Mouse (Mus musculus) left cerebral cortex, adult 18-20 months (tissue): ENCODE results near the gene Ankrd1. TPM values are rescaled to one million over a fixed set of nuclear protein-coding genes. Genes with fewer than 3 reads are reported as not detected.

ENCODE experiments used
- DNase-seq, 2 experiments: peaks; one replicate each; pipeline ENCODE4 v3.0.0; 2021 to 2022; ENCODE audit warnings: low spot score in 2 of 2, mixed read lengths in 1 of 2
- long read RNA-seq, 2 experiments: library from polyadenylated mRNA; stranded (forward); transcript quantifications; one replicate each; pipeline ENCODE4 v2.0.0; 2021
- total RNA-seq, 2 experiments: library from RNA; stranded (reverse); gene quantifications; 2 replicates each; pipeline ENCODE4 v1.2.3; 2021

The Ankrd1 gene
- not detected for total RNA-seq
- long read RNA-seq, experiment 1: 0 reads
- long read RNA-seq, experiment 2: 0 reads

- DNase-seq: no peak
These were observed at the start of gene Ankrd1 for GRCm38 (mm10) chr19:36119783-36120471. Gene Ankrd1, minus strand, starts transcription at chr19:36120099.

- no peak for DNase-seq
These were observed 49.2 kb upstream of the Ankrd1 start for GRCm38 (mm10) chr19:36169101-36169500.

GRCm38 (mm10) chr19:36168121-36168520 lies 48.2 kb upstream of the Ankrd1 start:
- no peak for DNase-seq

- no peak for DNase-seq
These were observed 47.5 kb upstream of the Ankrd1 start for GRCm38 (mm10) chr19:36167291-36167896.

- DNase-seq: no peak
These were observed 46.7 kb upstream of the Ankrd1 start for GRCm38 (mm10) chr19:36166401-36167160.

- DNase-seq: no peak
These were observed 45.5 kb upstream of the Ankrd1 start for GRCm38 (mm10) chr19:36165351-36165750.

GRCm38 (mm10) chr19:36150241-36151007 lies 30.5 kb upstream of the Ankrd1 start:
- DNase-seq: no peak

GRCm38 (mm10) chr19:36148578-36148977 lies 28.7 kb upstream of the Ankrd1 start:
- no peak for DNase-seq

GRCm38 (mm10) chr19:36143571-36143970 lies 23.7 kb upstream of the Ankrd1 start:
- no peak for DNase-seq

GRCm38 (mm10) chr19:36133731-36134130 lies 13.8 kb upstream of the Ankrd1 start:
- no peak for DNase-seq

GRCm38 (mm10) chr19:36133064-36133463 lies 13.2 kb upstream of the Ankrd1 start:
- DNase-seq: no peak

- DNase-seq: no peak
These were observed 12.1 kb upstream of the Ankrd1 start for GRCm38 (mm10) chr19:36131990-36132389.

- DNase-seq: no peak
These were observed 10.3 kb upstream of the Ankrd1 start for GRCm38 (mm10) chr19:36130181-36130580.

- no peak for DNase-seq
These were observed 9.7 kb upstream of the Ankrd1 start for GRCm38 (mm10) chr19:36129643-36130042.

GRCm38 (mm10) chr19:36129213-36129612 lies 9.3 kb upstream of the Ankrd1 start:
- no peak for DNase-seq

GRCm38 (mm10) chr19:36128440-36128839 lies 8.5 kb upstream of the Ankrd1 start:
- DNase-seq: no peak

- no peak for DNase-seq
These were observed 4.3 kb upstream of the Ankrd1 start for GRCm38 (mm10) chr19:36124203-36124602.

GRCm38 (mm10) chr19:36119219-36119618 lies 680 bp downstream of the Ankrd1 start:
- DNase-seq: no peak

GRCm38 (mm10) chr19:36116185-36116584 lies 3.7 kb downstream of the Ankrd1 start:
- no peak for DNase-seq

- peak; percentile 29 to 40 for DNase-seq
These were observed 7.9 kb downstream of the Ankrd1 start for GRCm38 (mm10) chr19:36112007-36112406.
